Mouse (Mus musculus) kidney, adult 18-20 months (tissue): Measurements from ENCODE around the gene Tnk1.

Source experiments
- DNase-seq: peaks from one replicate; pipeline ENCODE4 v3.0.0; 2021

The Tnk1 gene

GRCm38 (mm10) chr11:69858113-69858998, at the start of gene Tnk1:
Tnk1 (minus strand) TSS chr11:69858730.
- peak; percentile 74 for DNase-seq

DNA sequence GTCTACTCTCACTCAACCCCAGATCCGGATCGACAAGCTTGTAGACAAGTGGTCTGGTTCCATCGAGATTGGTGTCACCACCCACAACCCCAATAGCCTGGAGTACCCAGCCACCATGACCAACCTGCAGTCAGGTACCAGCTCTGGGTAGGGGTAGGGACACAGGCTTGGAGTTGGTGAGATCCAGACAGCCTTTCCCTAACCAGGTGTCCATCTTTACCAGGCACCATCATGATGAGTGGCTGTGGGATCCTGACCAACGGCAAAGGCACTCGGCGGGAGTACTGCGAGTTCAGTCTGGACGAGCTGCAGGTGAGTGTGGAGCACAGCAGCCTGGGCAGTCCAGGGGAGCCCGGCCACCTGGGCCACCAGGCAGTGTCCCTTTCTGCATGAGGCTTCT, 45.8 kb upstream of the Tnk1 start:
- no peak for DNase-seq

DNA sequence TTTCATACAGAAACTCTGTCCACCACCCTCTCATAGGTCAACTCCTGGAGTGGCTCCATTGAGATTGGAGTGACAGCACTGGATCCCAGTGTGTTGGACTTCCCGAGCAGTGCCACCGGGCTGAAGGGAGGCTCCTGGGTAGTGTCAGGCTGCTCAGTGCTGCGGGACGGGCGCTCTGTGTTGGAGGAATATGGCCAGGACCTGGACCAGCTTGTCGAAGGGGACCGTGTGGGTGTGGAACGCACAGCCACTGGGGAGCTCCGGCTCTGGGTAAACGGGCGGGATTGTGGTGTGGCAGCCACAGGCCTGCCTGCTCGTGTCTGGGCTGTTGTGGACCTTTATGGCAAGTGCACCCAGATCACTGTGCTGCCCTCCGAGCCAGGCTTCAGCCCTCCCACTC, 44.4 kb upstream of the Tnk1 start:
- DNase-seq = no peak

DNA sequence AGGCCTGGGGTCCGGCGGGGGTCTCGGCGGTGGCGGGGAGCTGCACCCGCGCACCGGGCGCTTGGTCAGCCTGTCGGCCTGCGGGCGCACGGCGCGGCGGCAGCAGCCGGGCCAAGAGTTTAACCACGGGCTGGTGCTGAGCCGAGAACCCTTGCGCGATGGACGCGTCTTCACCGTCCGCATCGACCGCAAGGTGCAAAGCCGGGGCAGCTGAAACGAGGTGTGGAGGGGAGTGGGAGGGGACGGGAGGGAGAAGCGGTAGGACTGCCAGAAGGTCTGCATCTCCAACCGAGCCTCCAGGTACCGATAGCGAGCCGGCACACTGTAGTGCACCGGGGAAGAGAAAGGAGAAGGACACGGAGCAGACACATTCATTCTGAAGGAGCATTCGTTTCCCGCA, 43.5 kb upstream of the Tnk1 start:
- peak; percentile 55 for DNase-seq

DNA sequence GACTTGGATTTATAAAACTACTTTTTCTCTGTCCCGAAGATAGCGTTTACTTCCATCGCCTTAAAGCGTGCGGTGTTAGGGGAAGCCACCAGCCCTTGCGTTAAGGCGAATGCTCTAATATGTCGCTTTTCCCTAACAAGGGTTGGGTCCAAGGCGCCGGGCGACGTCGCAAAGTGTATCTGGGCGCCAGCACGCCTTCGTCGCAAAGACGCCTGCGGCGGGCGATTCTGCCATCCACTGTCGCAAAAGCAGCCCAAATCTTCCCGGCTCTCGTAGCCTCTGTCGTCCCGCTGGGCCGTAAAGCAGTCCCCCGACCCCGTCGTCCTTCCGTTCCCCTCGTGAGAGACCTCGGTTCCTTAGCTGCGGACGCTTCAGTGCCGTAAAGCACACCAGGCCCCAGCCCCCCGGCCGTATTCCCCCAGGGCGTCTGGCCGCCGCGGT, 42.9 kb upstream of the Tnk1 start:
- DNase-seq = peak; percentile 93

DNA sequence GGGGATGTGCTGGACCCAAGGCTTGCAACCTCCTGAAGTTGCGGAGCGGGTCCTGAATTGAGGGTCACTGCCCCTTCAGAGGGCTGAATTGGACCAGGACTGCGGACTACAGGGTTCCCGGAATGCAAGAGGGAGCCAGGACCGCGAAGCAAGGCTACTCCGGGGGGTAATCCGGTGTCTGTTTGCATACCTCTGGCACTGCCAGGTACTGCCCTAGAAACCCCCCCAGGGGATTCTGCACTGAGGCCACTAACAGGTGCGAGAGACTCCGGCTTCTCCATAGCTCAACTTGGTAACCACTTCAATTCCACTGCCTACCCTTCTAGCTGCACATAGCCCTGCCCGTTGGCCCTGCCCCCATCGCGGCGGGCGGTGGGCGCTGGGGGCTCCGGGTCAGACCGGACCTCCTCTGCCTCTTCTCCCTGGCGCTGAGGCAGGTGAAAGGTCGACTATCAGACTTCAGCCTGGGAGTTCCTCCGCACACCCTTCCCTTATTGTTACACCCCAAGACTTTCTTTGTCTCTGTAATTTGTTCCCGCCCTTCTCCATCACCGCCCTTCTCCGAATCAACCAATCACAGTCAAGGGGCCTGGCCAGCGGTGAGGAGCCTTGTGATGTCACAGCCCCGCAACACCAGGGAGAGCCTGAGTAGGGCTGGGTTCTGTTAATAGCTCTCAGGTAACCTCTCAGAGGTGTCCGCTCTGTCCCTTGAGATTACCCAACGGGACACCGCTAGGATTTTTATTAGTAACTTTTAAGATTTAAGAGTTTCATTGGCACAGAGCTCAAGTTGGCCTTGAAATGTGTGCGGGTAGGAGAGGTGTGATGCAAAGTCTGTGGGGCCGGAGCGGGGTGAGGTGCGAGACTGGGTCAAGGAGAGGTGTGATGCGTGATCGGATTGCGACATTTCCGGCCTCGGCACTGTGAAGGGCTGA, 42.2 kb upstream of the Tnk1 start, which contains the start of the genes 2810408A11Rik and Neurl4:
2810408A11Rik (minus strand) TSS at position 517 of the 935 bp plus-strand sequence.
Neurl4 (plus strand) TSS at position 602 of the 935 bp plus-strand sequence.
- DNase-seq = peak; percentile 90

DNA sequence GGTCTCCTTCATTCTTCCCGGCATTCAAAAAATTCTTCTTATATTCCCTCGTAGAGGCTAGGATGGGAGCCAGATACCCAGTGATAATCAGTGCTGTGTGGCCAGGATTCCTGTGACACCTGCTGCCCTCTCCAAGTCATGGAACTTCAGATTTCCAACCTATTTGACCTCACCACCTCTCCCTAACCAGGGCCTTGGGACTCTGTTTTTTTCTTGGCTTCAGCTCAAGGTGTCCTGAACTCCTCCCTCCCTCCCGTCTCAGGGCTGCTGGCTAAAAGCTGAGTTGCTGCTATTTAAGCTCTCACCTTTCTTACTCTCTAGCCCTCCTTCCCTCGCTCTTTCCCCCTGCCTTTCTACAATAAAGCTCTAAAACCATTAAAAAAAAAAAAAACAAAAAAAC, 41.3 kb upstream of the Tnk1 start:
- no peak for DNase-seq

DNA sequence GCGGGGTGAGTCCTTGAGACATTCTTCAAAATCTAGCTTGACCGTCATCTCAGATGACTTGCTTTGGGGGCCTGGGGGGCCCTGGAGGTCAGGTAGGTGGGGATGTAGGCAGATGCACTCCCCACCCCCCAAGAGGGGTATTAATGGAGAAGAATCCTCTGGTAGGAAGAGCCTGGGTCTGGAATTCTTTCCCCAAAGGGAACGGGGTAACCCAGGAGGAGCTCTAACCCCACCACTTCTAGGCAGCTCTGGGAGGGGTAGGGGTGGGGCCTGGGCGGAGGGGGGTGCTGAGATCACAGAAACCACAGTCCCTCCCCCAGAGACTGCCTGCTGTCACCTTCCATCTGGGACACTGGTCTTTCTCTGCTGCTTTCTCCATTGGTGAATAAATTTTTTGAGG, 36.8 kb upstream of the Tnk1 start, which contains the start of gene Acap1:
Acap1 (minus strand) TSS at position 249 of the 400 bp plus-strand sequence.
- no peak for DNase-seq

- DNase-seq = no peak
These were observed 36.1 kb upstream of the Tnk1 start for GRCm38 (mm10) chr11:69894671-69895070.

DNA sequence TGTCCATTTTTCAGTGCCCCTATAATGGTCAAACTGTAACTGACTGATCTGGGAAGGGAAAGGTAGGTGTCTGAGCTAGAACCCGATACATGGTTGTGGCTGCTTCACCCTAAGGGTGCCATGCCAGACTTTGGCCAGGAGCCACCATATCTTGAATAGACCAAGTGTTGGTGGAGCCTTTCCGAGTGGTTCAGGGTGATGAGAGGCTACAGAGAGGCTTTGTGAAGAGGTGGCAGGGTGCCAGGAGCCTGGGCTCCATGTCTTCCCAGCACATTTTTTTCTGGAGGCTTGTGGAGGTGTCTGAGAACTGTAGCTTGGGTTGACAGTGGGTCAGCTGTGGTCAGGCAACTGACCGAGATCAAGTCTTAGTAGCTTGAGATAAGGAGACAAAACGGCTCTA, 33.0 kb upstream of the Tnk1 start:
- DNase-seq = no peak

- DNase-seq = peak; percentile 48
These were observed 28.5 kb upstream of the Tnk1 start for GRCm38 (mm10) chr11:69886907-69887635.

DNA sequence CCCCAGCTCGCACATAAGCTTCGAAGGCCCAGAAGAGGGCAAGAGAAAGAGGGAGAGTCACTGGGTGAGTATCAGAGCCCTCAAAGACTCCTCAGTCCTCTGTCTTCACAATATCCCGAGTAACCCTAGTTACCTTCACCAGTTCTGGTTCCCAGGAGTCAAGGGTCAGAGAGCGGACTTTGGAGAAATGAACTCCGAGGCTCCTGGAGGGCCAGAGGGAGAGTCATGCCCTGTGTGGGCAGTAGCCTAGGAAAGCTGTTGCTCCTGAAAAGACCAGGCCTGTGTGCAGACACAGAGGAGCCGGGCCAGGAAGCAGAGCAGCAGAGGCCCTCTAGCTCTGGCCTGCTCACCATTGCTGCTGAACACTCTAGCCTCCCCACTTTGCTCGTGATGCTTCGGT, 26.1 kb upstream of the Tnk1 start:
- DNase-seq = peak; percentile 26

DNA sequence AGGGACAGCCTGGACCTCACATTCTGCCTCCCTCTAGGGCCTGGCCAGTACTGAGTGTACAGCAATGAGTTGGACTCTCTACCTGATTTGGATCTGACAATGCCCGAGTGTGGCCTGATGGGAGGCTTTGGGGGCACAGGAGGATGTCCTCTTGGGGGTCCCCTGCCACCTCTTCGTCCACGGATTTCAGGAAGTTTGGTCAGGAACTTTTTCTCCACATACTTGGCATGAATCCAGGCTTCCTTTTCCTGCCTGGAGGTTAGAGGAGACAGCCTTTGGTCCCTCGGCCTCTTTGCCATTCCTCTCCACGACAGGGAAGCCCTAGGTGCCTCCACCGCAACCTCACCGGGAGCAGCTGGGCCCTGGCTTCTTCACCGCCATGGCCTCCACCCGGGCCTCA, 25.7 kb upstream of the Tnk1 start:
- DNase-seq = peak; percentile 41

- DNase-seq = no peak
These were observed 25.1 kb upstream of the Tnk1 start for GRCm38 (mm10) chr11:69883527-69884151.

- DNase-seq = peak; percentile 38
These were observed 24.5 kb upstream of the Tnk1 start for GRCm38 (mm10) chr11:69883066-69883465.

- DNase-seq = no peak
These were observed 23.5 kb upstream of the Tnk1 start for GRCm38 (mm10) chr11:69881787-69882670.

DNA sequence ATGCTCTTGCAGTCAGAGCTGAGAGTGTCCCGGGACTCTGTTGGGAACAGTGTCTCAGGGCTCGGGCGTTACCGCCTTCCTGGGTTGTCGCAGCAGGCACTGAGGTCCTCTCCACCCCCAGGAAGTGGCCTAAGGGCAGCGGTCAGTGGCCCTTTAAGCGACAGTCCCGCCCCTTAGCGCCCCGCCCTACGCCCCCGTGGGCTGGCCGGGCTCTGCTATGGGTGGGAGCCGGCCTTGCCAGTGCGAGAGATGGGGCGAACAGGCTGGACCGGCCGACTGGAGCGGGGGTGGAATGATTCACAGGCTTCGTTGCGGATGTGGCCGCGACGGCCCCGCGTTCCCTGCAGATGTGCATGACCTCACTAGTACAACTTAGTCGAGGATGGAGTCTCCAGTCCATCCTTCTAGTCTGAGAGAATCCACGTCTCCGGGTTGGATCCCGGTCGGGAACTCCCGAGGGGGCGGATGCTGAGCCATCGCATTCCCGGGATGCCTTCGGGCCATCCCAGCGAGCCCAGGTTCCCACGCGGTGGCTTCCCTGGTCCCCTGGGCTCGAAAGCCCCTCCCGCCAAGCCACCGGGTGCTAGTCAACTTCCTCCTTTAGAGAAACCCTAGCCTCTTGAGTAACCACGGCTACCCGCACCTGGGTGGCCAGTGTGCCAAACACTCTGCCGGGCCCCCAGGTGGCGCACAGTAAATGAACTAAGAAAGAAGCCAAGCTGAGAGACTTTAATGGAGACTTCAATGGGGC, 22.5 kb upstream of the Tnk1 start, which contains the start of gene Kctd11:
Kctd11 (minus strand) TSS at position 554 of the 751 bp plus-strand sequence.
- peak; percentile 93 for DNase-seq

- no peak for DNase-seq
These were observed 21.9 kb upstream of the Tnk1 start for GRCm38 (mm10) chr11:69880506-69880852.

GRCm38 (mm10) chr11:69879711-69880110, 21.2 kb upstream of the Tnk1 start:
- DNase-seq = no peak

DNA sequence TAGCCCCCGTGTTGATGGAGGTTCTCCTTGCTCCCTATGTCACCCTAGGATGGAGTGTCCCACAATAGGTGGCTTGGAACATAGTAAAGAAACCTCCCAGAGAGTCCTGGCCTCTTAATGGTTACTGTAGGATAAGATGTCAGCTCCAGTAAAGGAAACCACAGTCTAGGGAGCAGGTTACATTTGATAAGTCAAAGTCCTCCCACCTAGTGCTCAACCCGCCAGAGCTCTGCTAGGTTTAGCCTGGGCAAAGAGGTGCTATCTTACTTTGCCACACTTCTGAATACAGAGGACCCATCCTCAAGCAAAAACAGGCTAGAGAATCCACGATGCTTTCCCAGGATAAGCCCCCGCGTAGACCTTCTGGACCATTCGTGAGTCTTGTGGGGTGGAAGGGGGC, 20.4 kb upstream of the Tnk1 start:
- DNase-seq = no peak
